Mouse (Mus musculus) embryonic fibroblast, embryonic 13.5 days (primary cell): ENCODE data around the gene Hoxd1.

Experiments used
- CTCF ChIP-seq: IDR thresholded peaks from 2 replicates; pipeline ENCODE4 v1.5.1; 2011; ENCODE audit warnings: mild to moderate bottlenecking, control low read depth, low read length, moderate library complexity, borderline replicate concordance; ENCODE audit not compliant: insufficient read depth
- POLR2A ChIP-seq: IDR thresholded peaks from 2 replicates; pipeline ENCODE4 v1.6.1; 2011; ENCODE audit warnings: low read depth, mild to moderate bottlenecking, control low read depth, low read length, moderate library complexity

GRCm38 (mm10) chr2:74774359-74774758 is 11.6 kb downstream of the Hoxd1 start:
- no peak for TF ChIP-seq CTCF
- no peak for TF ChIP-seq POLR2A
